Mouse (Mus musculus) G1E (cell line): ENCODE measurements around the gene Srp14. TPM values are rescaled to one million over a fixed set of nuclear protein-coding genes. Genes with fewer than 3 reads are reported as not detected.

Experiments used
- ATAC-seq: 2 replicates; pipeline ENCODE4 v1.8.0; 2016; ENCODE audit warnings: mild to moderate bottlenecking; ENCODE audit not compliant: insufficient number of reproducible peaks, poor library complexity, low FRiP score, severe bottlenecking; ENCODE audit errors: extremely low read depth
- DNase-seq: peaks from one replicate; pipeline ENCODE4 v3.0.0; 2012; ENCODE audit warnings: low spot score
- H3K27me3 ChIP-seq: 2 replicates; pipeline ENCODE4 v1.6.1; 2012; ENCODE audit warnings: mild to moderate bottlenecking, low read length, inconsistent platforms; ENCODE audit not compliant: insufficient read depth
- H3K36me3 ChIP-seq: replicated peaks from 2 replicates; pipeline ENCODE3; 2012; ENCODE audit warnings: mild to moderate bottlenecking, inconsistent platforms
- H3K4me1 ChIP-seq: 2 replicates; pipeline ENCODE4 v1.6.1; 2012; ENCODE audit warnings: low read depth, low read length, inconsistent platforms, mixed read lengths; ENCODE audit not compliant: insufficient read depth
- H3K4me3 ChIP-seq: 2 replicates; pipeline ENCODE4 v1.5.1; 2012; ENCODE audit warnings: low read depth, mild to moderate bottlenecking, inconsistent platforms, low read length, moderate library complexity, mixed read lengths
- H3K9me3 ChIP-seq: replicated peaks from 2 replicates; pipeline ENCODE4 v1.6.1; 2012; ENCODE audit warnings: inconsistent platforms
- CTCF ChIP-seq: IDR thresholded peaks from 2 replicates; pipeline ENCODE4 v1.5.1; 2012; ENCODE audit warnings: low read depth, low read length, inconsistent platforms, mixed read lengths
- GATA1 ChIP-seq: IDR thresholded peaks from 2 replicates; pipeline ENCODE4 v1.6.1; 2012; ENCODE audit warnings: borderline replicate concordance, low read length, inconsistent platforms, mixed read lengths
- GATA2 ChIP-seq: IDR thresholded peaks from 2 replicates; pipeline ENCODE4 v1.6.1; 2012; ENCODE audit warnings: low read depth, low read length, inconsistent platforms, borderline replicate concordance
- POLR2AphosphoS5 ChIP-seq: IDR thresholded peaks from 2 replicates; pipeline ENCODE4 v1.6.1; 2012; ENCODE audit warnings: low read depth, low read length, inconsistent platforms; ENCODE audit not compliant: insufficient replicate concordance
- TAL1 ChIP-seq: conservative IDR thresholded peaks from 2 replicates; pipeline ENCODE4 v1.6.1; 2012; ENCODE audit warnings: low read depth, low read length, inconsistent platforms, mixed read lengths
- polyA plus RNA-seq: library from polyadenylated mRNA; stranded (reverse); fragments of >175 nt; gene quantifications from 2 replicates; pipeline ENCODE4 v1.2.3, GENCODE M21; 2012
- total RNA-seq, 2 experiments: library from RNA; stranded (forward) in 1 of 2; stranded (reverse) in 1 of 2; fragments of 200-1000 nt in 1 of 2; fragments of >200 nt in 1 of 2; fragmentation: Nextera tagmentation in 1 of 2; gene quantifications; 2 replicates each; pipeline ENCODE4 v1.2.3; 2014 to 2017

Srp14 gene
- total and polyA plus RNA-seq, 3 experiments: 110 to 317 (median 121) TPM

DNA sequence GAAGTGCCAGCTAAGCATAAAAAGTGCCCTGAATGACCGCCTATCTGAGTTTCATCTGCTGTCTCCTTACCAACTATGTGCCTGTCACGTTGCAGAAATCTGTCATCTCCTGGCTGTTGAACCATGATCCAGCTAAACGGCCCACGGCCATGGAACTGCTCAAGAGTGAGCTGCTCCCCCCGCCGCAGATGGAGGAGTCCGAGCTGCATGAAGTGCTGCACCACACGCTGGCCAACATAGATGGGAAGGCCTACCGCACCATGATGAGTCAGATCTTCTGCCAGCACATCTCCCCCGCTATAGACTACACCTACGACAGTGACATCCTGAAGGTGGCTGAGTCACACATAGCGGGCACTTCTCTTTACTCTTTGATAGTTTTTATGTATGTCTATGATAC, 31.3 kb downstream of the Srp14 start:
- no peak overlapping the region for H3K4me3 ChIP-seq
- ATAC-seq: no peak
- H3K36me3 ChIP-seq: peaks cover 57% of the 10 kb centered on the region

DNA sequence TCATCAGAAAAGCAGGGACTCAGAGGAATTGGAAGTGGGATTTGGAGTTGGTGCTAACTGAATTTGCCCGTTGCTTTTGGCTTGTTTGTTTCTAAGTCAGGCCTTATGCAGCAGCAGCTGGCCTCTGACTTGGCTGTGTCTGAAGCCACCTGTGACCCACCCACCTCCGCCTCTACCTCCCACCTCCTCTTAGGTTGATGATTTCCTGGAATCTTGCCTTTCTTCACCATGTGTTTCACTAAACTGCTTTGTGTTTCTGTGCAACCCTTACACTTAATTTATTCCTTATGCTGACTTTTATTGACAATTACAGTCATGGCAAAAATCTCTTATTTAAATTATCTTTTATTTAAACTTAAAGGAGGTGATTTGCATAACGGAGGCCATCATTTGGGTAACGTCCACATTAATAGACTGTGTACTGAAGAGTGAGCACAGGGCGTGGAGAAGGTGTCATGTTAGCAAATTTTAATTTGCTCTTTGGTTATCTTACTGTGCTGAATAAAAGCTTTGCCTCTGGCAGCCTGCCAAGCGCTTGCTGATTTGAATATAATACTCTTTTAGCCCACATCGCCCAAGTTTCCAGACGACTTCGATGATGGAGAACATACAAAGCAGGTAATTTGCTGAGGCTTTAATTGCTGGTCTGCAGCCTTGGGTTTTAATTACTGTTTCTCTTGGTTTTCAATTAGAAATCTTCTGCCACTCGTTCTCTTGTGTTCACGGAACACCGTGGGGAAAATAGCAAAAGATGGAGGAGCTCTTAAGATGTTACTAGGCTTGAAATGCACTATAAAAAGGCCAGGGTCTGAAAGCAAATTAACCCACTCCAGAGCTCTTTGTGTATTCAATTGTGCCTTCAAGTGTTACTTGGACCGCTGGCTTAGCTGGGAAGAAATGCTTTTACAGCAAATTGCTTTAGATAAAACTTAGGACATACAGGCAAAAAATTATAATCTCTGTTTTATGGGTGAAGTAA, 33.5 kb downstream of the Srp14 start:
- no peak for ATAC-seq

More for the DNA sequence above, 31.3 kb downstream of the Srp14 start:
- DNase-seq: no peak
- H3K27me3 ChIP-seq: no peaks in the 10 kb centered on the region
- H3K4me1 ChIP-seq: no peaks in the 10 kb centered on the region
- H3K9me3 ChIP-seq: no peaks in the 10 kb centered on the region
- no peak for TF ChIP-seq TAL1
- TF ChIP-seq POLR2AphosphoS5: no peak
- no peak for TF ChIP-seq GATA1
- TF ChIP-seq GATA2: no peak
- TF ChIP-seq CTCF: no peak

DNA sequence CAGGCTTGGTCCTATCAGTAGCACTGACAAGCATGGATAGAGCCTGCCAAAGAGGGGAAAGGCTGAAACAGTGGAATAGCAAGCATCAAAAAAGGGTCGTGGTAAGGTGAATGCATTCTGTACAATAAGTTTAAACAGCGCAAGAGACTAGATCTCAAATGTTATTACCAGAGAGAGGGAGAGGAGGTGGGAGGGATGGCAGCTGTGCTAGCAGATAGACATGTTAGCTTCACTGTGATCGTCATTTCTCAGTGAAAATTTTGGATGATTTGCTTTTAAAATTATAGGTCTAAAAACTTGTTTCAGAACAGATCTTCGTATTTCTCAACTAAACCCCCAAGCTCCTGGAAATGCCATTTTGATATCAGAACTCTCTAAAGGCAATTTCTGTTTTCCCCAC, 36.8 kb downstream of the Srp14 start:
- Histone ChIP-seq H3K4me1 (no peaks in the 10 kb centered on the region), H3K36me3 (peaks cover 66% of the 10 kb centered on the region), H3K4me3 (no peak overlapping the region), H3K9me3 (no peaks in the 10 kb centered on the region), H3K27me3 (no peaks in the 10 kb centered on the region)
- ATAC-seq (no peak), DNase-seq (no peak)
- TF ChIP-seq POLR2AphosphoS5: no peak
- TF ChIP-seq TAL1: no peak
- TF ChIP-seq GATA1: no peak
- no peak for TF ChIP-seq CTCF
- no peak for TF ChIP-seq GATA2

More for the DNA sequence above, 33.5 kb downstream of the Srp14 start:
- peaks cover 62% of the 10 kb centered on the region for H3K36me3 ChIP-seq
- H3K4me3 ChIP-seq: no peak overlapping the region
- H3K9me3 ChIP-seq: no peaks in the 10 kb centered on the region
- no peak for DNase-seq
- TF ChIP-seq GATA2 (no peak), CTCF (no peak), GATA1 (no peak), POLR2AphosphoS5 (no peak), TAL1 (no peak)
- no peaks in the 10 kb centered on the region for H3K27me3 ChIP-seq
- H3K4me1 ChIP-seq: no peaks in the 10 kb centered on the region

DNA sequence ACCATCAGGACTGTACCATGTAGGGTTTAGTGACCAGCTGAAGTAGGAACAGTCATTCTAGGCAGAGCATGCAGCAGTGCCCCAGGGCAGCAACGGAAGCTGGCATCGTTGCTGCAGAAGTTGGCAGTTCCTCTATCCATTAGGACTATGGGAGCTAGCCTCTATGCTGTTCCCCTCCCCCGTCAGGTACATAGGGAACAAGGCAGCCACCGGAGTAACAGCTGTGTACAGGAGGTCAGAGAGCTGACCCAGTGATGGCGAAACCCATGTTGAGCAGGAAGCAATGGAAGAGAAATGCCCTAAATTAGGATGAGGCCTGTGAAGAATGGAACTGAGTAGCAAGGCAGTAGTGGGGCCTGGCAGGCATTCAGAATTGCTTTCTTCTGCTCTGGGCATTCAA, 37.3 kb downstream of the Srp14 start:
- H3K9me3 ChIP-seq: no peaks in the 10 kb centered on the region
- no peaks in the 10 kb centered on the region for H3K4me1 ChIP-seq
- TF ChIP-seq GATA1 (no peak), POLR2AphosphoS5 (no peak), CTCF (no peak), TAL1 (no peak), GATA2 (no peak)
- DNase-seq: no peak
- ATAC-seq: no peak
- H3K27me3 ChIP-seq: no peaks in the 10 kb centered on the region
- H3K36me3 ChIP-seq: peaks cover 70% of the 10 kb centered on the region
- H3K4me3 ChIP-seq: no peak overlapping the region

DNA sequence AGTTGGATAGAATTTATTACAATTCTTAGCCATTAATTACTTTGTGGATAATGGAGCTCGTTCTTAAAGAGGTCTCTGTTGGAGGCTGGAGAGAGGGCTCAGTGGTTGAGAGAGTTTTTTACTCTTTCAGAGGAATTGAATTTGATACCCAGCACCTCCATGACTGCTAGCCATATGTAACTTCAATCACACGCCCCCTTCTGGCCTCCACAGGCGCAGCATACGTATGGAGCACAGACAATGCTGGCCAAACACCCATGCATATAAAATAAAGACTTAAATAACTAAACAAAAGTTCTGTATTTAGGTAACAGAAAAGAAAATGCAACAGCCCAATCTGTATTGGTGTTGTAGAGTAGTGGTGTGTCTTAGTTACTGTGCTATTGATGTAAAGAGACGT, 47.9 kb downstream of the Srp14 start:
- Histone ChIP-seq H3K4me1 (no peaks in the 10 kb centered on the region), H3K4me3 (no peak overlapping the region), H3K36me3 (peaks cover 88% of the 10 kb centered on the region), H3K9me3 (no peaks in the 10 kb centered on the region), H3K27me3 (no peaks in the 10 kb centered on the region; the same call in 1 of the 2 replicates)
- DNase-seq (no peak), ATAC-seq (no peak; the same call in 1 of the 2 replicates)
- TF ChIP-seq POLR2AphosphoS5 (no peak), TAL1 (no peak), CTCF (no peak), GATA2 (no peak)

DNA sequence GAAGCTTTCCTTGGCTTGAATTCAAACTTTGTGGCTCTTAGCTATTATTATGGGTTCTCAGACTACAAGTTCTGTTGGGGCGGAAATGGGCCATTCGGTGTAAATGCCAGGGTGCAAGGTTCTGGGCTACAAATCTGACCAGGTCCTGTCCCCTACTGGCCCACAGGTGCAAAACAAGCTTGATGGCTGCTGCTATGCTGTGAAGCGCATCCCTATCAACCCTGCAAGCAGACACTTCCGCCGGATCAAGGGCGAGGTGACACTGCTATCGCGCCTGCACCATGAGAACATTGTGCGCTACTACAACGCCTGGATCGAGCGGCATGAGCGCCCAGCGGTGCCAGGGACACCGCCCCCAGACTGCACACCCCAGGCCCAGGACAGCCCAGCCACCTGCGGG, 48.9 kb downstream of the Srp14 start:
- no peak for ATAC-seq
- TF ChIP-seq CTCF (no peak), POLR2AphosphoS5 (no peak), GATA1 (no peak), GATA2 (no peak), TAL1 (no peak)
- H3K36me3 ChIP-seq: peaks cover 85% of the 10 kb centered on the region

More for the DNA sequence above, 48.9 kb downstream of the Srp14 start:
- Histone ChIP-seq H3K9me3 (no peaks in the 10 kb centered on the region), H3K4me3 (no peak overlapping the region), H3K4me1 (no peaks in the 10 kb centered on the region), H3K27me3 (no peaks in the 10 kb centered on the region; the same call in 1 of the 2 replicates)
- DNase-seq: no peak
